Mouse (Mus musculus) bone marrow macrophage, adult 2 months (primary cell): ENCODE results near the gene Coq2.

ENCODE experiments used
- CTCF ChIP-seq: IDR thresholded peaks from 2 replicates; pipeline ENCODE4 v1.5.1; 2012; ENCODE audit warnings: low read depth, mild to moderate bottlenecking, low read length, moderate library complexity
- POLR2A ChIP-seq: IDR thresholded peaks from 2 replicates; pipeline ENCODE4 v1.6.1; 2012; ENCODE audit warnings: mild to moderate bottlenecking, low read depth, low read length, borderline replicate concordance

- TF ChIP-seq CTCF = no peak
- TF ChIP-seq POLR2A = no peak
Measured at GRCm38 (mm10) chr5:100642316-100642715, 32.6 kb downstream of the Coq2 start.
